In genomic region chr15:98541064-98541463, GRCm38 (mm10) we compare ENCODE assay signal across 23 mouse cellular contexts. TPM values are rescaled to one million over a fixed set of nuclear protein-coding genes. Genes with fewer than 3 reads are reported as not detected.
DNase-seq lines count a peak whose midpoint lies in the region; ATAC-seq and TF ChIP-seq lines count a peak whose summit lies in the region.
"Had no signal": no experiment of that assay in that cellular context is flagged by ENCODE, and none has a peak within 500 bp of the region (broad histone marks: within the 10 kb centered on the region; RNA-seq: fewer than 3 reads in every experiment).

No protein-coding gene starts in this region.

- no peaks in the 10 kb centered on the region for H3K27me3 ChIP-seq in MEL (ENCODE audit: control insufficient read depth in 1 of 2, insufficient read depth in 2 of 2, low read length in 2 of 2)
- H3K27me3 ChIP-seq: embryonic facial prominence, embryonic 12.5 days; limb, embryonic 13.5 days; liver, embryonic 15.5 days; neural tube, embryonic 13.5 days had no signal

- peak in 1 of 2 experiments; percentile 58; a peak in 2 of 4 replicates for TF ChIP-seq EP300 in MEL (IDR thresholded peaks at IDR 0.05; ENCODE audit: low read depth in 1 of 2, low read length in 2 of 2)

- no peak for TF ChIP-seq RAD21 in MEL (IDR thresholded peaks at IDR 0.05; ENCODE audit: low read depth, low read length)

- 56% methylated on average over 6 of the region's 6 CpGs for WGBS in lung, adult 2 months

- no peaks in the 10 kb centered on the region for H3K9me3 ChIP-seq in MEL (replicated peaks; ENCODE audit: insufficient read depth, low read length)
- H3K9me3 ChIP-seq: embryonic facial prominence, embryonic 12.5 days; heart, embryonic 10.5 days; limb, embryonic 13.5 days; liver, embryonic 15.5 days; neural tube, embryonic 13.5 days had no signal

- TF ChIP-seq CTCF in lung, adult 2 months (IDR thresholded peaks at IDR 0.05; ENCODE audit: insufficient read depth, low read length): no peak
- TF ChIP-seq CTCF in MEL (IDR thresholded peaks at IDR 0.05 in 2 of 3, conservative IDR thresholded peaks at IDR 0.05 in 1 of 3; ENCODE audit: control insufficient read depth in 1 of 3, insufficient read depth in 1 of 3, low read depth in 2 of 3, low read length in 3 of 3, poor library complexity in 1 of 3, severe bottlenecking in 1 of 3): no peak

- no peak for DNase-seq in lung, adult 2 months
- DNase-seq in lung, postnatal 25 days (ENCODE audit: low spot score): no peak
- DNase-seq in MEL (ENCODE audit: low read depth, low spot score): peak; percentile 57
- DNase-seq in cerebellum, postnatal 10 days: no peak
- DNase-seq in spleen, postnatal 36 days (ENCODE audit: low spot score in 2 of 2): no peak
- DNase-seq in layer of hippocampus, adult 9-10 months (ENCODE audit: low spot score): no peak
- DNase-seq: cerebellum, adult 18-20 months; forebrain, postnatal 0 days; gastrocnemius, postnatal 14 days; heart, postnatal 14 days; layer of hippocampus, adult 9-11 months; right cerebral cortex, postnatal 25 days; thymus, postnatal 4 days had no signal

- TF ChIP-seq POLR2A in lung, adult 2 months (IDR thresholded peaks at IDR 0.05; ENCODE audit: borderline replicate concordance, extremely low read depth, low read depth, low read length): peak; percentile 14; the same call in 1 of the 2 replicates
- TF ChIP-seq POLR2A in MEL (IDR thresholded peaks at IDR 0.05; ENCODE audit: control insufficient read depth in 1 of 2, insufficient read depth in 1 of 2, low read depth in 1 of 2, low read length in 2 of 2, poor library complexity in 1 of 2): no peak

- no peaks in the 10 kb centered on the region; the same call in 1 of the 2 replicates for H3K79me2 ChIP-seq in MEL (ENCODE audit: control insufficient read depth, insufficient read depth, low read length, poor library complexity)

- no peak overlapping the region for H3K4me3 ChIP-seq in lung, adult 2 months (replicated peaks; ENCODE audit: extremely low read depth, low read depth, low read length)
- no peak overlapping the region for H3K4me3 ChIP-seq in MEL (ENCODE audit: control insufficient read depth in 1 of 2, insufficient read depth in 1 of 2, low read depth in 2 of 2, low read length in 2 of 2)
- H3K4me3 ChIP-seq: embryonic facial prominence, embryonic 12.5 days; heart, embryonic 10.5 days; limb, embryonic 13.5 days; liver, embryonic 15.5 days; neural tube, embryonic 13.5 days had no signal

- H3K36me3 ChIP-seq in MEL (ENCODE audit: control insufficient read depth in 1 of 2, insufficient read depth in 2 of 2, low read length in 2 of 2): peaks cover 3 to 63% of the 10 kb centered on the region in 2 experiments; a peak in 2 of 4 replicates

- H3K4me1 ChIP-seq in lung, adult 2 months (ENCODE audit: control insufficient read depth, insufficient read depth, low read length): peaks cover 3% of the 10 kb centered on the region
- H3K4me1 ChIP-seq in MEL (ENCODE audit: control insufficient read depth in 1 of 2, insufficient read depth in 2 of 2, low read length in 2 of 2): peaks cover 0 to 11% of the 10 kb centered on the region in 2 experiments; a peak in 3 of 4 replicates
- H3K4me1 ChIP-seq: embryonic facial prominence, embryonic 12.5 days; limb, embryonic 13.5 days; neural tube, embryonic 13.5 days had no signal

- peak; percentile 39; the same call in 1 of the 2 replicates for ATAC-seq in common myeloid progenitor, adult 5-6 weeks (replicated peaks; ENCODE audit: low read depth, poor library complexity, severe bottlenecking)
- peak; percentile 83 for ATAC-seq in megakaryocyte-erythroid progenitor cell, adult 5-6 weeks (replicated peaks; ENCODE audit: low FRiP score, low TSS enrichment, poor library complexity, severe bottlenecking)
- ATAC-seq: forebrain, postnatal 0 days; intestine, embryonic 16.5 days had no signal

- no peak overlapping the region for H3K27ac ChIP-seq in MEL (ENCODE audit: control insufficient read depth, low read depth, low read length)
- H3K27ac ChIP-seq: embryonic facial prominence, embryonic 12.5 days; heart, embryonic 10.5 days; hindbrain, embryonic 14.5 days; kidney, postnatal 0 days; limb, embryonic 13.5 days; liver, embryonic 15.5 days; neural tube, embryonic 13.5 days had no signal

- no peak overlapping the region for H3K9ac ChIP-seq in MEL (ENCODE audit: control insufficient read depth, low read depth, low read length, poor library complexity, severe bottlenecking)
- H3K9ac ChIP-seq: embryonic facial prominence, embryonic 12.5 days; forebrain, postnatal 0 days; hindbrain, embryonic 14.5 days; limb, embryonic 13.5 days; liver, embryonic 15.5 days; neural tube, embryonic 13.5 days had no signal

TF ChIP-seq in MEL, 35 proteins besides CTCF, POLR2A, EP300 and RAD21:
- no peak for TF ChIP-seq NRF1 (IDR thresholded peaks at IDR 0.05; ENCODE audit: insufficient read depth, low read depth, low read length, poor library complexity, severe bottlenecking)
- TF ChIP-seq POLR2AphosphoS5 (IDR thresholded peaks at IDR 0.05; ENCODE audit: borderline replicate concordance, low read depth, low read length): no peak
- TF ChIP-seq E2F4 (IDR thresholded peaks at IDR 0.05; ENCODE audit: borderline replicate concordance, low read depth, low read length): no peak
- TF ChIP-seq TBP (IDR thresholded peaks at IDR 0.05; ENCODE audit: low read depth, low read length): peak; percentile 87
- 0 out of 2 replicates have a peak, but pooled peaks have one; percentile 30 for TF ChIP-seq GATA1 (IDR thresholded peaks at IDR 0.05; ENCODE audit: low read depth, low read length)
- TF ChIP-seq MXI1 (IDR thresholded peaks at IDR 0.05; ENCODE audit: low read depth, low read length): no peak

RNA-seq across cellular contexts. Expression of gene Kansl2, which starts 7.0 kb away (rescaled TPM):
- 26.7 and 32.1 TPM in 2 replicates for polyA plus RNA-seq in lung, adult 2 months (2012; rRNA removed)
- total RNA-seq in MEL (2012; rRNA removed): 150 and 157 TPM in 2 replicates
- 100 to 1,000 TPM in 1 of 2 experiments, not detected in 1; 170 TPM for polyA plus RNA-seq in MEL (2012; ENCODE audit: insufficient read depth in 1 of 2, insufficient read length in 2 of 2, low read depth in 1 of 2, low replicate concordance in 2 of 2, missing spikeins in 1 of 2)
- 57.1 and 63.0 TPM in 2 replicates for total RNA-seq in common myeloid progenitor, adult 5-6 weeks (2017)
- 68.9 and 73.0 TPM in 2 replicates for total RNA-seq in megakaryocyte-erythroid progenitor cell, adult 5-6 weeks (2014; fragmentation: Nextera tagmentation)
- total RNA-seq in megakaryocyte-erythroid progenitor cell, adult 5-6 weeks (2017): 54.4 and 57.7 TPM in 2 replicates

RNA-seq across cellular contexts. Expression of gene Ccnt1, which starts 29.7 kb away (rescaled TPM):
- polyA plus RNA-seq in lung, adult 2 months (2012; rRNA removed): 10.4 and 13.0 TPM in 2 replicates
- 40.5 and 44.0 TPM in 2 replicates for total RNA-seq in MEL (2012; rRNA removed)
- 10 to 100 TPM; 19.5 to 63.2 TPM for polyA plus RNA-seq in MEL (2012; ENCODE audit: insufficient read depth in 1 of 2, insufficient read length in 2 of 2, low read depth in 1 of 2, low replicate concordance in 2 of 2, missing spikeins in 1 of 2)
- 52.6 and 74.4 TPM in 2 replicates for total RNA-seq in common myeloid progenitor, adult 5-6 weeks (2017)
- 66.8 and 70.7 TPM in 2 replicates for total RNA-seq in megakaryocyte-erythroid progenitor cell, adult 5-6 weeks (2014; fragmentation: Nextera tagmentation)
- total RNA-seq in megakaryocyte-erythroid progenitor cell, adult 5-6 weeks (2017): 80.8 and 88.3 TPM in 2 replicates

RNA-seq across cellular contexts. Expression of gene 4930415O20Rik, which starts 29.7 kb away (rescaled TPM):
- not detected in 2 replicates for polyA plus RNA-seq in lung, adult 2 months (2012; rRNA removed)
- 0.50 TPM in 1 of 2 replicates, not detected in the other for total RNA-seq in MEL (2012; rRNA removed)
- polyA plus RNA-seq in MEL (2012; ENCODE audit: insufficient read depth in 1 of 2, insufficient read length in 2 of 2, low read depth in 1 of 2, low replicate concordance in 2 of 2, missing spikeins in 1 of 2): under 1 TPM in 1 of 2 experiments, not detected in 1; 0.31 TPM
- total RNA-seq in common myeloid progenitor, adult 5-6 weeks (2017): not detected in 2 replicates
- total RNA-seq in megakaryocyte-erythroid progenitor cell, adult 5-6 weeks (2014; fragmentation: Nextera tagmentation): not detected in 2 replicates
- not detected in 2 replicates for total RNA-seq in megakaryocyte-erythroid progenitor cell, adult 5-6 weeks (2017)
- total RNA-seq: forebrain, postnatal 0 days had no signal
- polyA plus RNA-seq: embryonic facial prominence, embryonic 12.5 days; hindbrain, embryonic 14.5 days; limb, embryonic 13.5 days; liver, embryonic 15.5 days; neural tube, embryonic 13.5 days had no signal

RNA-seq across cellular contexts. Expression of gene Olfr279, which starts 48.9 kb away (rescaled TPM):
- 0.12 and 0.13 TPM in 2 replicates for polyA plus RNA-seq in lung, adult 2 months (2012; rRNA removed)
- under 0.01 TPM in 1 of 2 replicates, not detected in the other for total RNA-seq in MEL (2012; rRNA removed)
- 10 to 100 TPM in 1 of 2 experiments, under 1 TPM in 1; 0.03 to 81.4 TPM for polyA plus RNA-seq in MEL (2012; ENCODE audit: insufficient read depth in 1 of 2, insufficient read length in 2 of 2, low read depth in 1 of 2, low replicate concordance in 2 of 2, missing spikeins in 1 of 2)
- not detected in 2 replicates for total RNA-seq in common myeloid progenitor, adult 5-6 weeks (2017)
- total RNA-seq in megakaryocyte-erythroid progenitor cell, adult 5-6 weeks (2014; fragmentation: Nextera tagmentation): not detected in 2 replicates
- total RNA-seq in megakaryocyte-erythroid progenitor cell, adult 5-6 weeks (2017): not detected in 2 replicates
- total RNA-seq: forebrain, postnatal 0 days; gastrocnemius, postnatal 14 days; heart, postnatal 14 days had no signal
- polyA plus RNA-seq: forebrain, postnatal 0 days; heart, embryonic 10.5 days; hindbrain, embryonic 14.5 days; intestine, embryonic 16.5 days; kidney, postnatal 0 days; limb, embryonic 13.5 days; liver, embryonic 15.5 days; neural tube, embryonic 13.5 days had no signal

RNA-seq across cellular contexts. Expression of gene Lalba, which starts 58.5 kb away (rescaled TPM):
- polyA plus RNA-seq in lung, adult 2 months (2012; rRNA removed): 0.39 TPM in 1 of 2 replicates, not detected in the other
- total RNA-seq in MEL (2012; rRNA removed): not detected in 2 replicates
- polyA plus RNA-seq in MEL (2012; ENCODE audit: insufficient read depth in 1 of 2, insufficient read length in 2 of 2, low read depth in 1 of 2, low replicate concordance in 2 of 2, missing spikeins in 1 of 2): not detected
- total RNA-seq in common myeloid progenitor, adult 5-6 weeks (2017): not detected in 2 replicates
- total RNA-seq in megakaryocyte-erythroid progenitor cell, adult 5-6 weeks (2014; fragmentation: Nextera tagmentation): not detected in 2 replicates
- not detected in 2 replicates for total RNA-seq in megakaryocyte-erythroid progenitor cell, adult 5-6 weeks (2017)
- total RNA-seq: forebrain, postnatal 0 days; gastrocnemius, postnatal 14 days; heart, postnatal 14 days had no signal
- polyA plus RNA-seq: embryonic facial prominence, embryonic 12.5 days; forebrain, postnatal 0 days; heart, embryonic 10.5 days; hindbrain, embryonic 14.5 days; intestine, embryonic 16.5 days; liver, embryonic 15.5 days; neural tube, embryonic 13.5 days had no signal
